8 mouse cellular contexts compared by ENCODE assay signal in genomic region chr8:121665329-121665728, GRCm38 (mm10). TPM values are rescaled to one million over a fixed set of nuclear protein-coding genes. Genes with fewer than 3 reads are reported as not detected.
DNase-seq lines count a peak whose midpoint lies in the region; ATAC-seq and TF ChIP-seq lines count a peak whose summit lies in the region.

No protein-coding gene starts in this region.

- H3K27ac ChIP-seq in layer of hippocampus, adult 2 months = peak overlapping the region; percentile 36; the same call in 1 of the 2 replicates
- peak overlapping the region; percentile 79 for H3K27ac ChIP-seq in forebrain, embryonic 10.5 days
- peak overlapping the region; percentile 73 for H3K27ac ChIP-seq in heart, postnatal 0 days (ENCODE audit: low read depth)
- H3K27ac ChIP-seq in stomach, embryonic 15.5 days = peak overlapping the region; percentile 88

- WGBS in forebrain, embryonic 10.5 days = 9% methylated on average over 16 of the region's 16 CpGs
- WGBS in heart, postnatal 0 days = 7% methylated on average over 16 of the region's 16 CpGs
- WGBS in stomach, embryonic 15.5 days = 3% methylated on average over 16 of the region's 16 CpGs

- peak overlapping the region; percentile 24; the same call in 1 of the 2 replicates for H3K4me3 ChIP-seq in layer of hippocampus, adult 2 months
- H3K4me3 ChIP-seq in forebrain, embryonic 10.5 days = peak overlapping the region; percentile 39
- H3K4me3 ChIP-seq in heart, postnatal 0 days (ENCODE audit: low read depth, low read length) = peak overlapping the region; percentile 19
- peak overlapping the region; percentile 22 for H3K4me3 ChIP-seq in stomach, embryonic 15.5 days (replicated peaks)

- H3K36me3 ChIP-seq in forebrain, embryonic 10.5 days (replicated peaks) = no peaks in the 10 kb centered on the region
- no peaks in the 10 kb centered on the region for H3K36me3 ChIP-seq in heart, postnatal 0 days (replicated peaks; ENCODE audit: control insufficient read depth, insufficient read depth, low read length)
- H3K36me3 ChIP-seq in stomach, embryonic 15.5 days = no peaks in the 10 kb centered on the region

- H3K9me3 ChIP-seq in forebrain, embryonic 10.5 days = no peaks in the 10 kb centered on the region
- H3K9me3 ChIP-seq in heart, postnatal 0 days (replicated peaks; ENCODE audit: control insufficient read depth, low read length) = no peaks in the 10 kb centered on the region
- H3K9me3 ChIP-seq in stomach, embryonic 15.5 days = no peaks in the 10 kb centered on the region

- ATAC-seq in heart, postnatal 0 days (ENCODE audit: insufficient read depth, low read depth) = peak; percentile 75
- peak; percentile 77 for ATAC-seq in stomach, embryonic 15.5 days (ENCODE audit: insufficient read depth, low FRiP score, low read depth)
- no peak for ATAC-seq in inflammation-experienced regulatory T-cells, adult 6 months

- no peak for TF ChIP-seq EP300 in heart, postnatal 0 days (IDR thresholded peaks at IDR 0.05; ENCODE audit: low read depth)

- H3K27me3 ChIP-seq in forebrain, embryonic 10.5 days (ENCODE audit: poor library complexity, severe bottlenecking) = 0 out of 2 replicates have a peak, but pooled peaks cover 4% of the 10 kb centered on the region
- no peaks in the 10 kb centered on the region for H3K27me3 ChIP-seq in heart, postnatal 0 days (ENCODE audit: control insufficient read depth, insufficient read depth, low read length)
- no peaks in the 10 kb centered on the region for H3K27me3 ChIP-seq in stomach, embryonic 15.5 days (replicated peaks)

- H3K9ac ChIP-seq in heart, postnatal 0 days (replicated peaks; ENCODE audit: low read depth, low read length) = peak overlapping the region; percentile 28; the same call in 1 of the 2 replicates
- H3K9ac ChIP-seq in stomach, embryonic 15.5 days = no peak overlapping the region

- no peak for TF ChIP-seq CTCF in layer of hippocampus, adult 2 months (conservative IDR thresholded peaks at IDR 0.05)
- no peak for TF ChIP-seq CTCF in heart, postnatal 0 days (IDR thresholded peaks at IDR 0.05; ENCODE audit: low read depth)

- peak in 1 of 2 experiments; percentile 40 for DNase-seq in layer of hippocampus, adult 2 months (ENCODE audit: low spot score in 2 of 2)
- no peak for DNase-seq in layer of hippocampus, postnatal 25 days (ENCODE audit: extremely low spot score in 1 of 2, low spot score in 1 of 2)
- peak; percentile 60 for DNase-seq in forebrain, embryonic 10.5 days (ENCODE audit: extremely low spot score, low spot score)
- DNase-seq in heart, postnatal 0 days (ENCODE audit: low spot score) = peak; percentile 78
- peak; percentile 89 for DNase-seq in kidney, postnatal 14 days
- peak; percentile 87 to 95 for DNase-seq in lung, postnatal 4 days

- H3K4me1 ChIP-seq in forebrain, embryonic 10.5 days = peaks cover 34% of the 10 kb centered on the region
- peaks cover 20% of the 10 kb centered on the region for H3K4me1 ChIP-seq in heart, postnatal 0 days (ENCODE audit: control insufficient read depth, insufficient read depth)
- H3K4me1 ChIP-seq in stomach, embryonic 15.5 days = peaks cover 30% of the 10 kb centered on the region

- peak overlapping the region; percentile 46 for H3K4me2 ChIP-seq in heart, postnatal 0 days (ENCODE audit: low read depth, low read length)
- peak overlapping the region; percentile 55 for H3K4me2 ChIP-seq in stomach, embryonic 15.5 days

RNA-seq across cellular contexts. Expression of gene Zcchc14, which starts 12.6 kb away (rescaled TPM):
- total RNA-seq in layer of hippocampus, adult 2 months (2021) = 10 to 100 TPM; 92.5 to 93.2 TPM
- total RNA-seq in layer of hippocampus, postnatal 25 days (2021) = 10 to 100 TPM; 79.7 to 88.2 TPM
- polyA plus RNA-seq in forebrain, embryonic 10.5 days (2016; fragmentation: Nextera tagmentation; extraction: Ambion mirVana) = 16.4 and 16.9 TPM in 2 replicates
- total RNA-seq in heart, postnatal 0 days (2014; rRNA removed; ENCODE audit: low replicate concordance) = 18.1 and 20.4 TPM in 2 replicates
- 4.8 and 5.6 TPM in 2 replicates for polyA plus RNA-seq in heart, postnatal 0 days (2015; fragmentation: Nextera tagmentation; extraction: Ambion mirVana)
- 12.6 and 13.0 TPM in 2 replicates for polyA plus RNA-seq in stomach, embryonic 15.5 days (2015; fragmentation: Nextera tagmentation; extraction: Ambion mirVana)
- polyA plus RNA-seq in inflammation-experienced regulatory T-cells, adult 6 months (2017; shearing (Covaris generic)) = 1 to 10 TPM in 1 of 3 experiments, under 1 TPM in 2; 0.09 to 1.0 (median 0.22) TPM

Comparison
In these comparisons a context has a peak if more than half of its experiments do, and no peak if none do; other contexts are left out.
1. DNase-seq: peak in forebrain, embryonic 10.5 days (single experiment), heart, postnatal 0 days (single experiment), kidney, postnatal 14 days (single experiment) and lung, postnatal 4 days (2 of 2); none in layer of hippocampus, postnatal 25 days (0 of 2).
2. H3K27ac ChIP-seq: peak in every context shown above with its lines; median percentile 88 in stomach, embryonic 15.5 days; 79 in forebrain, embryonic 10.5 days; 73 in heart, postnatal 0 days; 36 in layer of hippocampus, adult 2 months.
3. Peak in every context shown above with its lines, with median percentiles within 50 percentile points of each other: H3K4me3 ChIP-seq.